Mouse (Mus musculus) thymus, adult 2 months (tissue): ENCODE data around the gene Rph3al.

Experiments used
- CTCF ChIP-seq: fragments of 200-500 bp; IDR thresholded peaks from 2 replicates; pipeline ENCODE4 v1.5.1; 2012; ENCODE audit warnings: mild to moderate bottlenecking, control low read depth, low read length, moderate library complexity, borderline replicate concordance; ENCODE audit not compliant: control insufficient read depth, poor library complexity, insufficient read depth; ENCODE audit errors: extremely low read depth
- POLR2A ChIP-seq: fragments of 200-500 bp; IDR thresholded peaks from 2 replicates; pipeline ENCODE4 v1.6.1; 2012; ENCODE audit warnings: mild to moderate bottlenecking, low read length, control low read depth, moderate library complexity; ENCODE audit not compliant: control insufficient read depth, poor library complexity, insufficient read depth; ENCODE audit errors: extremely low read depth

GRCm38 (mm10) chr11:75866861-75867260 is 71.4 kb downstream of the Rph3al start:
- TF ChIP-seq CTCF: no peak
- TF ChIP-seq POLR2A: no peak
